Mouse (Mus musculus) megakaryocyte progenitor cell, adult 5-6 weeks (primary cell): ENCODE measurements around the gene Pfdn6. TPM values are rescaled to one million over a fixed set of nuclear protein-coding genes. Genes with fewer than 3 reads are reported as not detected.
A peak's percentile ranks its signal among the peaks of the same experiment; 100 is the strongest.
"Not testable (repeated sequence)": the region's sequence is repeated elsewhere in the genome, so short reads cannot be mapped to it uniquely, and the experiment has no call there.

ENCODE experiments used
- ATAC-seq: replicated peaks from 2 replicates; pipeline ENCODE4 v1.8.0; 2016; ENCODE audit warnings: mild to moderate bottlenecking, moderate TSS enrichment, inconsistent platforms; ENCODE audit not compliant: poor library complexity
- total RNA-seq, 2 experiments: library from RNA; stranded (forward) in 1 of 2; stranded (reverse) in 1 of 2; fragments of 157-497, 149-512 nt in 1 of 2; fragments of 200-1000 nt in 1 of 2; gene quantifications; 2 replicates each; pipeline versions ENCODE4 v1.2.3 to v1.2.4; 2015 to 2017

The Pfdn6 gene
- total RNA-seq, 2 experiments from 2014 or later = 132 to 144 TPM

GRCm38 (mm10) chr17:33900281-33900988, 39.7 kb downstream of the Pfdn6 start:
- no peak for ATAC-seq

GRCm38 (mm10) chr17:33899642-33900041, 40.5 kb downstream of the Pfdn6 start:
- peak; percentile 63 for ATAC-seq

- not testable (repeated sequence) for ATAC-seq
These were observed 42.0 kb downstream of the Pfdn6 start for GRCm38 (mm10) chr17:33898193-33898592.

GRCm38 (mm10) chr17:33897114-33897794, 42.9 kb downstream of the Pfdn6 start:
- peak; percentile 62 for ATAC-seq

GRCm38 (mm10) chr17:33893011-33893410, 47.1 kb downstream of the Pfdn6 start:
- ATAC-seq = not testable (repeated sequence)

- no peak for ATAC-seq
These were observed 47.7 kb downstream of the Pfdn6 start for GRCm38 (mm10) chr17:33892429-33892828.

GRCm38 (mm10) chr17:33891892-33892291, 48.3 kb downstream of the Pfdn6 start:
- not testable (repeated sequence) for ATAC-seq

- ATAC-seq = no peak
These were observed 48.8 kb downstream of the Pfdn6 start for GRCm38 (mm10) chr17:33891357-33891756.

- peak; percentile 99 for ATAC-seq
These were observed 49.5 kb downstream of the Pfdn6 start, which contains the start of gene Kifc1 for GRCm38 (mm10) chr17:33890533-33891059. Kifc1 (minus strand) TSS chr17:33890661.

GRCm38 (mm10) chr17:33889941-33890532, 50.1 kb downstream of the Pfdn6 start:
- not testable (repeated sequence) for ATAC-seq

Other genes with a start within 250 kb of the Pfdn6 start
Only the 30 nearest of the 31 such genes appear.
- gene March2, start 221.7 kb downstream of the Pfdn6 start, total RNA-seq (2015) = 36.3 and 38.8 TPM in 2 replicates
- 22.8 and 31.4 TPM in 2 replicates for gene March2, start 221.7 kb downstream of the Pfdn6 start, total RNA-seq (2017)
- 75.7 and 89.0 TPM in 2 replicates for gene Rab11b, start 179.8 kb downstream of the Pfdn6 start, total RNA-seq (2015)
- gene Rab11b, start 179.8 kb downstream of the Pfdn6 start, total RNA-seq (2017) = 24.4 and 30.6 TPM in 2 replicates
- 7.3 and 9.2 TPM in 2 replicates for gene Angptl4, start 158.5 kb downstream of the Pfdn6 start, total RNA-seq (2015)
- gene Angptl4, start 158.5 kb downstream of the Pfdn6 start, total RNA-seq (2017) = 8.4 and 9.7 TPM in 2 replicates
- gene Kank3, start 129.8 kb downstream of the Pfdn6 start, total RNA-seq (2015) = 9.6 and 12.7 TPM in 2 replicates
- 5.7 and 9.7 TPM in 2 replicates for gene Kank3, start 129.8 kb downstream of the Pfdn6 start, total RNA-seq (2017)
- 1,132 and 1,209 TPM in 2 replicates for gene Rps28, start 115.8 kb downstream of the Pfdn6 start, total RNA-seq (2015)
- gene Rps28, start 115.8 kb downstream of the Pfdn6 start, total RNA-seq (2017) = 2,303 and 3,173 TPM in 2 replicates
- gene Ndufa7, start 115.8 kb downstream of the Pfdn6 start, total RNA-seq (2015) = 161 and 174 TPM in 2 replicates
- gene Ndufa7, start 115.8 kb downstream of the Pfdn6 start, total RNA-seq (2017) = 122 and 151 TPM in 2 replicates
- gene Cd320, start 97.3 kb downstream of the Pfdn6 start, total RNA-seq (2015) = 31.3 and 37.7 TPM in 2 replicates
- 18.8 and 31.9 TPM in 2 replicates for gene Cd320, start 97.3 kb downstream of the Pfdn6 start, total RNA-seq (2017)
- gene Gm7029, start 66.5 kb downstream of the Pfdn6 start, total RNA-seq (2015) = 2.2 TPM in 1 of 2 replicates, not detected in the other
- not detected in 2 replicates for gene Gm7029, start 66.5 kb downstream of the Pfdn6 start, total RNA-seq (2017)
- gene Kifc1, start 49.7 kb downstream of the Pfdn6 start, total RNA-seq (2015) = 6.6 and 10.8 TPM in 2 replicates
- gene Kifc1, start 49.7 kb downstream of the Pfdn6 start, total RNA-seq (2017) = 28.6 and 30.3 TPM in 2 replicates
- gene Platr17, start 35.2 kb downstream of the Pfdn6 start, total RNA-seq (2015) = 0.17 and 0.37 TPM in 2 replicates
- gene Platr17, start 35.2 kb downstream of the Pfdn6 start, total RNA-seq (2017) = 0.29 and 1.4 TPM in 2 replicates
- 35.7 and 44.5 TPM in 2 replicates for gene Daxx, start 30.9 kb downstream of the Pfdn6 start, total RNA-seq (2015)
- 28.7 and 32.1 TPM in 2 replicates for gene Daxx, start 30.9 kb downstream of the Pfdn6 start, total RNA-seq (2017)
- gene Tapbp, start 24.4 kb downstream of the Pfdn6 start, total RNA-seq (2015) = 51.0 and 56.8 TPM in 2 replicates
- gene Tapbp, start 24.4 kb downstream of the Pfdn6 start, total RNA-seq (2017) = 47.6 and 48.0 TPM in 2 replicates
- gene Zbtb22, start 24.4 kb downstream of the Pfdn6 start, total RNA-seq (2015) = 10.0 and 11.5 TPM in 2 replicates
- gene Zbtb22, start 24.4 kb downstream of the Pfdn6 start, total RNA-seq (2017) = 13.3 and 19.2 TPM in 2 replicates
- 20.3 and 22.7 TPM in 2 replicates for gene Rgl2, start 10.8 kb downstream of the Pfdn6 start, total RNA-seq (2015)
- 37.9 and 47.9 TPM in 2 replicates for gene Rgl2, start 10.8 kb downstream of the Pfdn6 start, total RNA-seq (2017)
- 43.7 and 53.1 TPM in 2 replicates for gene Wdr46, start 317 bp upstream of the Pfdn6 start, total RNA-seq (2015)
- 64.4 and 65.4 TPM in 2 replicates for gene Wdr46, start 317 bp upstream of the Pfdn6 start, total RNA-seq (2017)
- 1.1 and 2.7 TPM in 2 replicates for gene B3galt4, start 11.1 kb upstream of the Pfdn6 start, total RNA-seq (2015)
- gene B3galt4, start 11.1 kb upstream of the Pfdn6 start, total RNA-seq (2017) = 5.8 and 7.6 TPM in 2 replicates
- gene Vps52, start 15.5 kb upstream of the Pfdn6 start, total RNA-seq (2015) = 16.6 and 19.1 TPM in 2 replicates
- gene Vps52, start 15.5 kb upstream of the Pfdn6 start, total RNA-seq (2017) = 13.7 and 15.7 TPM in 2 replicates
- gene Rps18, start 15.7 kb upstream of the Pfdn6 start, total RNA-seq (2015) = 3,964 and 4,103 TPM in 2 replicates
- gene Rps18, start 15.7 kb upstream of the Pfdn6 start, total RNA-seq (2017) = 1,202 and 1,622 TPM in 2 replicates
- gene H2-K1, start 60.0 kb upstream of the Pfdn6 start, total RNA-seq (2015) = 914 and 1,011 TPM in 2 replicates
- gene H2-K1, start 60.0 kb upstream of the Pfdn6 start, total RNA-seq (2017) = 697 and 748 TPM in 2 replicates
- 8.1 and 9.6 TPM in 2 replicates for gene Ring1, start 84.3 kb upstream of the Pfdn6 start, total RNA-seq (2015)
- gene Ring1, start 84.3 kb upstream of the Pfdn6 start, total RNA-seq (2017) = 9.8 and 12.7 TPM in 2 replicates
- gene H2-Ke6, start 87.7 kb upstream of the Pfdn6 start, total RNA-seq (2015) = 61.7 and 65.6 TPM in 2 replicates
- 36.6 and 46.5 TPM in 2 replicates for gene H2-Ke6, start 87.7 kb upstream of the Pfdn6 start, total RNA-seq (2017)
- 6.2 and 9.5 TPM in 2 replicates for gene Slc39a7, start 91.3 kb upstream of the Pfdn6 start, total RNA-seq (2015)
- gene Slc39a7, start 91.3 kb upstream of the Pfdn6 start, total RNA-seq (2017) = 101 and 107 TPM in 2 replicates
- 22.1 and 22.2 TPM in 2 replicates for gene Rxrb, start 91.5 kb upstream of the Pfdn6 start, total RNA-seq (2015)
- gene Rxrb, start 91.5 kb upstream of the Pfdn6 start, total RNA-seq (2017) = 34.2 and 42.6 TPM in 2 replicates
- 0.83 and 0.94 TPM in 2 replicates for gene Col11a2, start 99.1 kb upstream of the Pfdn6 start, total RNA-seq (2015)
- 1.9 and 3.1 TPM in 2 replicates for gene Col11a2, start 99.1 kb upstream of the Pfdn6 start, total RNA-seq (2017)
- gene H2-Oa, start 152.0 kb upstream of the Pfdn6 start, total RNA-seq (2015) = 7.7 and 9.6 TPM in 2 replicates
- 2.7 TPM in 2 replicates for gene H2-Oa, start 152.0 kb upstream of the Pfdn6 start, total RNA-seq (2017)
- gene H2-DMa, start 179.2 kb upstream of the Pfdn6 start, total RNA-seq (2015) = 72.0 and 74.5 TPM in 2 replicates
- 56.5 and 61.1 TPM in 2 replicates for gene H2-DMa, start 179.2 kb upstream of the Pfdn6 start, total RNA-seq (2017)
- gene Brd2, start 182.3 kb upstream of the Pfdn6 start, total RNA-seq (2015) = 269 and 306 TPM in 2 replicates
- gene Brd2, start 182.3 kb upstream of the Pfdn6 start, total RNA-seq (2017) = 260 and 284 TPM in 2 replicates
- gene H2-DMb2, start 203.0 kb upstream of the Pfdn6 start, total RNA-seq (2015) = 3.9 and 5.8 TPM in 2 replicates
- 6.7 and 8.5 TPM in 2 replicates for gene H2-DMb2, start 203.0 kb upstream of the Pfdn6 start, total RNA-seq (2017)
- 36.2 and 39.4 TPM in 2 replicates for gene H2-DMb1, start 212.7 kb upstream of the Pfdn6 start, total RNA-seq (2015)
- gene H2-DMb1, start 212.7 kb upstream of the Pfdn6 start, total RNA-seq (2017) = 47.0 and 60.3 TPM in 2 replicates
- gene Tap1, start 247.2 kb upstream of the Pfdn6 start, total RNA-seq (2015) = 27.6 and 30.5 TPM in 2 replicates
- 62.5 and 82.8 TPM in 2 replicates for gene Tap1, start 247.2 kb upstream of the Pfdn6 start, total RNA-seq (2017)